Mouse (Mus musculus) spleen, adult 2 months (tissue): Measurements from ENCODE around the gene Golgb1.

Source experiments
- CTCF ChIP-seq: fragments of 200-500 bp; IDR thresholded peaks from 2 replicates; pipeline ENCODE4 v1.5.1; 2011; ENCODE audit warnings: mild to moderate bottlenecking, inconsistent platforms; ENCODE audit not compliant: insufficient read depth, insufficient read length, insufficient replicate concordance; ENCODE audit errors: extremely low read depth
- POLR2A ChIP-seq: fragments of 200-500 bp; IDR thresholded peaks from 2 replicates; pipeline ENCODE4 v1.6.1; 2011; ENCODE audit warnings: low read depth, low read length, inconsistent platforms

GRCm38 (mm10) chr16:36963415-36963814, 88.5 kb downstream of the Golgb1 start:
- TF ChIP-seq POLR2A (no peak), CTCF (no peak)
